8 mouse cellular contexts compared by ENCODE assay signal in genomic region chr5:137293839-137294743, GRCm38 (mm10). TPM values are rescaled to one million over a fixed set of nuclear protein-coding genes. Genes with fewer than 3 reads are reported as not detected.
DNase-seq lines count a peak whose midpoint lies in the region; ATAC-seq and TF ChIP-seq lines count a peak whose summit lies in the region.

TSS of gene Ufsp1 (plus strand) at chr5:137294629.

- H3K9ac ChIP-seq in forebrain, embryonic 12.5 days = peak within 1 kb of the TSS; percentile 64
- peak within 1 kb of the TSS; percentile 66 for H3K9ac ChIP-seq in heart, postnatal 0 days (replicated peaks; ENCODE audit: low read depth, low read length)
- peak within 1 kb of the TSS; percentile 80 for H3K9ac ChIP-seq in liver, embryonic 16.5 days (ENCODE audit: low read depth, low read length)
- peak within 1 kb of the TSS; percentile 82 for H3K9ac ChIP-seq in neural tube, embryonic 13.5 days

- H3K4me3 ChIP-seq in E14TG2a.4 (replicated peaks; ENCODE audit: low read length) = peak within 1 kb of the TSS; percentile 88
- H3K4me3 ChIP-seq in forebrain, embryonic 12.5 days (replicated peaks) = peak within 1 kb of the TSS; percentile 47
- peak within 1 kb of the TSS; percentile 61 for H3K4me3 ChIP-seq in heart, postnatal 0 days (ENCODE audit: low read depth, low read length)
- peak within 1 kb of the TSS; percentile 79 for H3K4me3 ChIP-seq in liver, embryonic 16.5 days (ENCODE audit: low read depth, low read length)
- H3K4me3 ChIP-seq in neural tube, embryonic 13.5 days = peak within 1 kb of the TSS; percentile 52
- peak within 1 kb of the TSS; percentile 88 for H3K4me3 ChIP-seq in testis, adult 2 months (ENCODE audit: control insufficient read depth, low read depth, low read length)

- no peak for TF ChIP-seq EP300 in heart, postnatal 0 days (IDR thresholded peaks at IDR 0.05; ENCODE audit: low read depth)

- peak; percentile 92 for DNase-seq in c-Kit-positive CD71-positive TER-119-positive erythroid progenitor cells, embryonic 14.5 days (ENCODE audit: low spot score)
- peak; percentile 95 for DNase-seq in heart, postnatal 0 days (ENCODE audit: low spot score)
- DNase-seq in kidney, postnatal 4 days = peak; percentile 95 to 98

- no peaks in the 10 kb centered on the region for H3K9me3 ChIP-seq in E14TG2a.4 (ENCODE audit: low read length)
- H3K9me3 ChIP-seq in forebrain, embryonic 12.5 days = no peaks in the 10 kb centered on the region
- H3K9me3 ChIP-seq in heart, postnatal 0 days (replicated peaks; ENCODE audit: control insufficient read depth, low read length) = no peaks in the 10 kb centered on the region
- H3K9me3 ChIP-seq in liver, embryonic 16.5 days (replicated peaks; ENCODE audit: control insufficient read depth, low read length) = no peaks in the 10 kb centered on the region
- H3K9me3 ChIP-seq in neural tube, embryonic 13.5 days = no peaks in the 10 kb centered on the region

- TF ChIP-seq CTCF in E14TG2a.4 (conservative IDR thresholded peaks at IDR 0.05; ENCODE audit: low read length) = no peak
- no peak for TF ChIP-seq CTCF in heart, postnatal 0 days (IDR thresholded peaks at IDR 0.05; ENCODE audit: low read depth)
- TF ChIP-seq CTCF in testis, adult 2 months (IDR thresholded peaks at IDR 0.05; ENCODE audit: control insufficient read depth, insufficient read depth, insufficient replicate concordance, low read depth, low read length) = no peak

- under 1% methylated on average over 52 of the region's 52 CpGs for WGBS in forebrain, embryonic 12.5 days
- under 1% methylated on average over 52 of the region's 52 CpGs for WGBS in heart, postnatal 0 days
- under 1% methylated on average over 52 of the region's 52 CpGs for WGBS in liver, embryonic 16.5 days (ENCODE audit: insufficient replicate concordance)
- under 1% methylated on average over 52 of the region's 52 CpGs for WGBS in neural tube, embryonic 13.5 days

- peaks cover 40% of the 10 kb centered on the region for H3K27me3 ChIP-seq in E14TG2a.4 (ENCODE audit: insufficient read depth, low read length)
- H3K27me3 ChIP-seq in forebrain, embryonic 12.5 days = peaks cover 40% of the 10 kb centered on the region
- peaks cover 23% of the 10 kb centered on the region for H3K27me3 ChIP-seq in heart, postnatal 0 days (ENCODE audit: control insufficient read depth, insufficient read depth, low read length)
- peaks cover 9% of the 10 kb centered on the region for H3K27me3 ChIP-seq in liver, embryonic 16.5 days (ENCODE audit: control insufficient read depth, insufficient read depth, low read depth, low read length)
- H3K27me3 ChIP-seq in neural tube, embryonic 13.5 days = peaks cover 35% of the 10 kb centered on the region
- H3K27me3 ChIP-seq in testis, adult 2 months (ENCODE audit: control insufficient read depth, insufficient read depth, low read length) = 0 out of 2 replicates have a peak, but pooled peaks cover under 1% of the 10 kb centered on the region

- H3K4me2 ChIP-seq in forebrain, embryonic 12.5 days = peak within 1 kb of the TSS; percentile 82
- H3K4me2 ChIP-seq in heart, postnatal 0 days (ENCODE audit: low read depth, low read length) = peak within 1 kb of the TSS; percentile 96
- H3K4me2 ChIP-seq in liver, embryonic 16.5 days (ENCODE audit: low read depth, low read length) = peak within 1 kb of the TSS; percentile 100
- peak within 1 kb of the TSS; percentile 100 for H3K4me2 ChIP-seq in neural tube, embryonic 13.5 days

- H3K4me1 ChIP-seq in E14TG2a.4 (replicated peaks; ENCODE audit: low read depth, low read length) = peaks cover 72% of the 10 kb centered on the region
- H3K4me1 ChIP-seq in forebrain, embryonic 12.5 days = peaks cover 26% of the 10 kb centered on the region
- peaks cover 23% of the 10 kb centered on the region for H3K4me1 ChIP-seq in heart, postnatal 0 days (ENCODE audit: control insufficient read depth, insufficient read depth)
- peaks cover 52% of the 10 kb centered on the region for H3K4me1 ChIP-seq in liver, embryonic 16.5 days (ENCODE audit: control insufficient read depth, low read depth, low read length)
- H3K4me1 ChIP-seq in neural tube, embryonic 13.5 days (replicated peaks) = peaks cover 33% of the 10 kb centered on the region
- peaks cover 19% of the 10 kb centered on the region for H3K4me1 ChIP-seq in testis, adult 2 months (ENCODE audit: control insufficient read depth, insufficient read depth, low read length)

- peaks cover 45% of the 10 kb centered on the region for H3K36me3 ChIP-seq in E14TG2a.4 (ENCODE audit: insufficient read depth, low read length)
- peaks cover 43% of the 10 kb centered on the region for H3K36me3 ChIP-seq in forebrain, embryonic 12.5 days (replicated peaks)
- peaks cover 41% of the 10 kb centered on the region for H3K36me3 ChIP-seq in heart, postnatal 0 days (replicated peaks; ENCODE audit: control insufficient read depth, insufficient read depth, low read length)
- H3K36me3 ChIP-seq in liver, embryonic 16.5 days (ENCODE audit: control insufficient read depth, insufficient read depth) = peaks cover 42% of the 10 kb centered on the region
- H3K36me3 ChIP-seq in neural tube, embryonic 13.5 days = peaks cover 42% of the 10 kb centered on the region
- peaks cover 4% of the 10 kb centered on the region for H3K36me3 ChIP-seq in testis, adult 2 months (ENCODE audit: control insufficient read depth, insufficient read depth, low read length)

- peak within 1 kb of the TSS; percentile 93 for H3K27ac ChIP-seq in forebrain, embryonic 12.5 days
- peak within 1 kb of the TSS; percentile 92 for H3K27ac ChIP-seq in heart, postnatal 0 days (ENCODE audit: low read depth)
- peak within 1 kb of the TSS; percentile 100 for H3K27ac ChIP-seq in liver, embryonic 16.5 days (ENCODE audit: low read length)
- H3K27ac ChIP-seq in neural tube, embryonic 13.5 days (replicated peaks) = peak within 1 kb of the TSS; percentile 91
- H3K27ac ChIP-seq in testis, adult 2 months (ENCODE audit: control insufficient read depth, insufficient read depth, low read depth, low read length) = peak within 1 kb of the TSS; percentile 94

- peak; percentile 97 for ATAC-seq in forebrain, embryonic 12.5 days (ENCODE audit: low FRiP score)
- peak; percentile 96 for ATAC-seq in heart, postnatal 0 days (ENCODE audit: insufficient read depth, low read depth)
- peak; percentile 70 for ATAC-seq in liver, embryonic 16.5 days (ENCODE audit: low read depth)
- ATAC-seq in neural tube, embryonic 13.5 days (ENCODE audit: low read depth) = peak; percentile 97

- peak; percentile 61 for TF ChIP-seq POLR2A in testis, adult 2 months (IDR thresholded peaks at IDR 0.05; ENCODE audit: control insufficient read depth, low read depth, low read length)

RNA-seq across cellular contexts. Expression of gene Ufsp1, which starts in this region (rescaled TPM):
- polyA plus RNA-seq in forebrain, embryonic 12.5 days (2016; fragmentation: Nextera tagmentation; extraction: Ambion mirVana) = 6.0 and 7.2 TPM in 2 replicates
- total RNA-seq in heart, postnatal 0 days (2014; rRNA removed; ENCODE audit: low replicate concordance) = 4.1 and 5.6 TPM in 2 replicates
- polyA plus RNA-seq in heart, postnatal 0 days (2015; fragmentation: Nextera tagmentation; extraction: Ambion mirVana) = 11.5 and 11.9 TPM in 2 replicates
- polyA plus RNA-seq in liver, embryonic 16.5 days (2015; fragmentation: Nextera tagmentation; extraction: Ambion mirVana) = 7.0 and 7.8 TPM in 2 replicates
- 15.1 and 18.3 TPM in 2 replicates for polyA plus RNA-seq in neural tube, embryonic 13.5 days (2015; fragmentation: Nextera tagmentation; extraction: Ambion mirVana)
- 1.6 and 1.7 TPM in 2 replicates for polyA plus RNA-seq in testis, adult 2 months (2012; rRNA removed)

Comparison
In these comparisons a context has a peak if more than half of its experiments do, and no peak if none do; other contexts are left out.
1. Peak in every context shown above with its lines: DNase-seq, ATAC-seq, H3K4me3 ChIP-seq and H3K27ac ChIP-seq.